Mouse (Mus musculus) lung, postnatal 0 days (tissue): ENCODE data around the gene Sart3. TPM values are rescaled to one million over a fixed set of nuclear protein-coding genes. Genes with fewer than 3 reads are reported as not detected.

Experiments
- ATAC-seq: fragments of 200-750 bp; cut with Nextera tagmentation; 2 replicates; pipeline ENCODE4 v1.8.0; 2017; ENCODE audit warnings: moderate library complexity
- DNase-seq: peaks from one replicate; pipeline ENCODE4 v3.0.0-alpha.2; 2016; ENCODE audit warnings: low spot score
- H3K27ac ChIP-seq: fragments of 300-500 bp; sonication (generic); 2 replicates; pipeline ENCODE4 v1.5.1; 2014; ENCODE audit warnings: antibody characterized with exemption, mild to moderate bottlenecking, low read length, mixed read lengths
- H3K27me3 ChIP-seq: fragments of 300-500 bp; sonication (generic); replicated peaks from 2 replicates; pipeline ENCODE4 v1.6.1; 2014; ENCODE audit warnings: low read length, mixed read lengths; ENCODE audit not compliant: insufficient read depth
- H3K36me3 ChIP-seq: fragments of 300-500 bp; sonication (generic); 2 replicates; pipeline ENCODE4 v1.6.1; 2014; ENCODE audit warnings: low read length, mixed read lengths; ENCODE audit not compliant: insufficient read depth
- H3K4me1 ChIP-seq: fragments of 300-500 bp; sonication (generic); 2 replicates; pipeline ENCODE4 v1.6.1; 2014; ENCODE audit warnings: antibody characterized with exemption, low read depth, low read length, mixed read lengths; ENCODE audit not compliant: insufficient read depth
- H3K4me2 ChIP-seq: fragments of 300-500 bp; sonication (generic); replicated peaks from 2 replicates; pipeline ENCODE4 v1.6.1; 2014; ENCODE audit warnings: low read depth, mild to moderate bottlenecking, low read length, moderate library complexity, mixed read lengths
- H3K4me3 ChIP-seq: fragments of 300-500 bp; sonication (generic); 2 replicates; pipeline ENCODE4 v1.5.1; 2014; ENCODE audit warnings: low read depth, low read length
- H3K9ac ChIP-seq: fragments of 300-500 bp; sonication (generic); replicated peaks from 2 replicates; pipeline ENCODE4 v1.6.1; 2014; ENCODE audit warnings: low read depth, mild to moderate bottlenecking
- H3K9me3 ChIP-seq: fragments of 300-500 bp; sonication (generic); 2 replicates; pipeline ENCODE4 v1.6.1; 2016; ENCODE audit warnings: low read length, mixed read lengths
- CTCF ChIP-seq: IDR thresholded peaks from 2 replicates; pipeline ENCODE4 v1.5.1; 2016; ENCODE audit warnings: antibody characterized with exemption, mild to moderate bottlenecking
- EP300 ChIP-seq: IDR thresholded peaks from 2 replicates; pipeline ENCODE4 v1.6.1; 2016; ENCODE audit warnings: antibody characterized with exemption, mild to moderate bottlenecking, control low read depth
- WGBS: fragments of 180-500 bp; shearing (Covaris S2); extraction: QIAGEN DNeasy Blood & Tissue Kit; methylation state at CpG from one replicate; pipeline ENCODE4 v1.1.7; 2014; 5-methylcytosine and 5-hydroxymethylcytosine counted together
- polyA plus RNA-seq: library from polyadenylated mRNA; unstranded; fragments of >200 nt; fragmentation: Nextera tagmentation; extraction: Ambion mirVana; gene quantifications from 2 replicates; pipeline ENCODE4 v1.2.1, GENCODE M21; 2015

Sart3 gene
- polyA plus RNA-seq, 1 experiment from 2014 or later: 12.8 TPM

GRCm38 (mm10) chr5:113703803-113704585 is 68.3 kb downstream of the Sart3 start:
- WGBS: 37% methylated on average over 21 of the region's 21 CpGs
- Histone ChIP-seq H3K9ac (no peak overlapping the region), H3K4me1 (no peaks in the 10 kb centered on the region), H3K36me3 (no peaks in the 10 kb centered on the region), H3K27ac (no peak overlapping the region), H3K4me2 (no peak overlapping the region), H3K4me3 (no peak overlapping the region), H3K9me3 (no peaks in the 10 kb centered on the region), H3K27me3 (no peaks in the 10 kb centered on the region)
- TF ChIP-seq EP300: peak; percentile 46; the same call in 1 of the 2 replicates
- no peak for TF ChIP-seq CTCF
- ATAC-seq: no peak; the same call in 1 of the 2 replicates
- DNase-seq: peak; percentile 19

- H3K4me2 ChIP-seq: no peak overlapping the region
- no peaks in the 10 kb centered on the region for H3K36me3 ChIP-seq
- ATAC-seq (no peak), DNase-seq (no peak)
- no peaks in the 10 kb centered on the region for H3K9me3 ChIP-seq
- H3K9ac ChIP-seq: no peak overlapping the region
- H3K4me3 ChIP-seq: no peak overlapping the region
- H3K27me3 ChIP-seq: no peaks in the 10 kb centered on the region
- no peaks in the 10 kb centered on the region for H3K4me1 ChIP-seq
- H3K27ac ChIP-seq: no peak overlapping the region
- WGBS: 77% methylated on average over 19 of the region's 19 CpGs
- TF ChIP-seq CTCF: no peak
Observed at GRCm38 (mm10) chr5:113700388-113701023, 71.8 kb downstream of the Sart3 start.

- Histone ChIP-seq H3K36me3 (no peaks in the 10 kb centered on the region), H3K4me1 (no peaks in the 10 kb centered on the region), H3K9ac (no peak overlapping the region), H3K4me3 (no peak overlapping the region), H3K27me3 (no peaks in the 10 kb centered on the region), H3K9me3 (no peaks in the 10 kb centered on the region), H3K4me2 (no peak overlapping the region), H3K27ac (no peak overlapping the region)
- ATAC-seq (no peak), DNase-seq (no peak)
- 48% methylated on average over 5 of the region's 5 CpGs for WGBS
- TF ChIP-seq CTCF (no peak), EP300 (no peak)
Observed at GRCm38 (mm10) chr5:113694415-113694814, 77.9 kb downstream of the Sart3 start.

DNA sequence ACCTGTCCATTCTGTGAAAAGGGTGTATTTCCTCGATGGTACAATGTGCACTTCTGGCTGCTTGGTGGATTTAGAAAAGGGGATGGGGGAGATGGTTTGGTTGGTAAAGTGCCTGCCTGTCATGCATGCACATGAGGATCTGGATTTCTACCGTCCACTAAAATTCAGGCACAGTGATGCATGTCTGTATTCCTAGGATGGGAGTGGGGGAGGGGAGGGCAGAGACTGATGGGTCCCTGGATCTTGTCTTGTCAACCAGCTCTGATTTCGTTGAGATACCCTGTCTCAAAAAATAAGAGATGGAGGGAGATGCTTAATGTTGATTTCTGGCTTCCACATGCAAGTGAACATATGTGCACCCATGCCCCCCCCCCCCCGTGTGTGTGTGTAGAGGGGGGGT is 78.3 kb downstream of the Sart3 start:
- no peak for ATAC-seq
- 59% methylated on average over 4 of the region's 4 CpGs for WGBS
- no peak overlapping the region for H3K4me3 ChIP-seq

GRCm38 (mm10) chr5:113693196-113693755 is 79.0 kb downstream of the Sart3 start:
- no peaks in the 10 kb centered on the region for H3K36me3 ChIP-seq
- DNase-seq (no peak), ATAC-seq (no peak)
- no peak overlapping the region for H3K9ac ChIP-seq
- no peaks in the 10 kb centered on the region for H3K27me3 ChIP-seq
- no peak overlapping the region for H3K4me2 ChIP-seq
- no peak for TF ChIP-seq EP300
- no peak for TF ChIP-seq CTCF
- 92% methylated on average over 8 of the region's 8 CpGs for WGBS
- no peak overlapping the region for H3K4me3 ChIP-seq
- no peaks in the 10 kb centered on the region for H3K4me1 ChIP-seq
- H3K9me3 ChIP-seq: no peaks in the 10 kb centered on the region
- H3K27ac ChIP-seq: no peak overlapping the region

More for the DNA sequence above, 78.3 kb downstream of the Sart3 start:
- Histone ChIP-seq H3K4me1 (no peaks in the 10 kb centered on the region), H3K27ac (no peak overlapping the region), H3K9me3 (no peaks in the 10 kb centered on the region), H3K9ac (no peak overlapping the region), H3K27me3 (no peaks in the 10 kb centered on the region), H3K4me2 (no peak overlapping the region), H3K36me3 (no peaks in the 10 kb centered on the region)
- DNase-seq: no peak
- TF ChIP-seq EP300 (no peak), CTCF (no peak)

Other genes with a start within 250 kb of the Sart3 start
- gene Cmklr1, start 122.1 kb downstream of the Sart3 start, polyA plus RNA-seq: 53.4 and 63.8 TPM in 2 replicates
- not detected in 2 replicates for gene 1700069L16Rik, start 47.7 kb downstream of the Sart3 start, polyA plus RNA-seq
- gene Ficd, start 36.7 kb downstream of the Sart3 start, polyA plus RNA-seq: 6.7 and 6.8 TPM in 2 replicates
- gene Iscu, start 238 bp upstream of the Sart3 start, polyA plus RNA-seq: 197 and 225 TPM in 2 replicates
- gene Tmem119, start 28.0 kb upstream of the Sart3 start, polyA plus RNA-seq: 107 and 110 TPM in 2 replicates
- gene Selplg, start 60.1 kb upstream of the Sart3 start, polyA plus RNA-seq: 14.6 and 15.1 TPM in 2 replicates
- gene Coro1c, start 136.2 kb upstream of the Sart3 start, polyA plus RNA-seq: 102 and 115 TPM in 2 replicates
- gene Ssh1, start 221.4 kb upstream of the Sart3 start, polyA plus RNA-seq: 13.2 and 14.3 TPM in 2 replicates
- not detected in 2 replicates for gene Dao, start 231.2 kb upstream of the Sart3 start, polyA plus RNA-seq